Mouse (Mus musculus) neural tube, embryonic 12.5 days (tissue): ENCODE data around the gene Fras1. TPM values are rescaled to one million over a fixed set of nuclear protein-coding genes. Genes with fewer than 3 reads are reported as not detected.

Experiments
- ATAC-seq: fragments of 200-750 bp; cut with Nextera tagmentation; 2 replicates; pipeline ENCODE4 v1.8.0; 2017; ENCODE audit warnings: low read depth, mild to moderate bottlenecking, moderate TSS enrichment, moderate library complexity; ENCODE audit not compliant: low FRiP score
- H3K27ac ChIP-seq: fragments of 300-500 bp; sonication (generic); 2 replicates; pipeline ENCODE4 v1.5.1; 2016
- H3K27me3 ChIP-seq: fragments of 300-500 bp; sonication (generic); replicated peaks from 2 replicates; pipeline ENCODE4 v1.6.1; 2016; ENCODE audit warnings: mild to moderate bottlenecking
- H3K36me3 ChIP-seq: fragments of 300-500 bp; sonication (generic); 2 replicates; pipeline ENCODE4 v1.6.1; 2016; ENCODE audit warnings: mild to moderate bottlenecking
- H3K4me1 ChIP-seq: fragments of 300-500 bp; sonication (generic); 2 replicates; pipeline ENCODE4 v1.6.1; 2016
- H3K4me2 ChIP-seq: fragments of 300-500 bp; sonication (generic); replicated peaks from 2 replicates; pipeline ENCODE4 v1.6.1; 2016; ENCODE audit warnings: mild to moderate bottlenecking
- H3K4me3 ChIP-seq: fragments of 300-500 bp; sonication (generic); 2 replicates; pipeline ENCODE4 v1.5.1; 2016
- H3K9ac ChIP-seq: fragments of 300-500 bp; sonication (generic); 2 replicates; pipeline ENCODE4 v1.6.1; 2016; ENCODE audit warnings: mild to moderate bottlenecking
- H3K9me3 ChIP-seq: fragments of 300-500 bp; sonication (generic); 2 replicates; pipeline ENCODE4 v1.6.1; 2016; ENCODE audit warnings: mild to moderate bottlenecking
- WGBS: fragments of 180-500 bp; shearing (Covaris S2); methylation state at CpG from one replicate; pipeline ENCODE4 v1.1.7; 2016; 5-methylcytosine and 5-hydroxymethylcytosine counted together
- polyA plus RNA-seq: library from polyadenylated mRNA; unstranded; fragments of >200 nt; fragmentation: Nextera tagmentation; extraction: Ambion mirVana; gene quantifications from 2 replicates; pipeline ENCODE4 v1.2.1, GENCODE M21; 2016

The Fras1 gene
- polyA plus RNA-seq, 1 experiment from 2014 or later: 4.9 TPM

DNA sequence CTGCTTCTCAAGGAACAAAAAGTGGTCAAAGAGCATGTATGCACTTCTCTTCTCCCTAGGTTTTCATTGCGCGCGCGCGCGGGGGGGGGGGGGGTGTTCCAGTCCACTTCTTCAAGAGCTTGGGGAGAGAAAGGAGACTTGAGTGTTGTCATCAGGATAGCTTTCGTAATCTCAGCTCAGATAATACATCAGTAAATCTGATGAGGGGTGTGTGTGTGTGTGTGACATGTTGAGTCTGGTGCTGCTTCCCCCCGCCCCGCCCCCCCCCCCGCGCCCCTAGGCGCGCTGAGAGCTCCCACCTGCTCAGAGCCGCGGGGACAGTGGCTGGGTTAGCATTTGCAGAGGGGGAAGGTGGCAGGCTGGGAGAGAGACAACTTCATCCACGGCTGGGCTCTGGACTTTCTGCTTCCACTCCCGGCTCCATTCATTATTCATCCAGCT lies 1.7 kb downstream of the Fras1 start:
- H3K9me3 ChIP-seq: no peaks in the 10 kb centered on the region
- H3K27me3 ChIP-seq: peaks cover 5% of the 10 kb centered on the region; the same call in 1 of the 2 replicates
- peaks cover 12% of the 10 kb centered on the region for H3K4me1 ChIP-seq
- peak overlapping the region; percentile 96 for H3K4me2 ChIP-seq
- H3K9ac ChIP-seq: peak overlapping the region; percentile 48
- no peak for ATAC-seq
- WGBS: 2% methylated on average over 7 of the region's 17 CpGs
- no peaks in the 10 kb centered on the region for H3K36me3 ChIP-seq
- peak overlapping the region; percentile 54 for H3K4me3 ChIP-seq
- no peak overlapping the region for H3K27ac ChIP-seq

DNA sequence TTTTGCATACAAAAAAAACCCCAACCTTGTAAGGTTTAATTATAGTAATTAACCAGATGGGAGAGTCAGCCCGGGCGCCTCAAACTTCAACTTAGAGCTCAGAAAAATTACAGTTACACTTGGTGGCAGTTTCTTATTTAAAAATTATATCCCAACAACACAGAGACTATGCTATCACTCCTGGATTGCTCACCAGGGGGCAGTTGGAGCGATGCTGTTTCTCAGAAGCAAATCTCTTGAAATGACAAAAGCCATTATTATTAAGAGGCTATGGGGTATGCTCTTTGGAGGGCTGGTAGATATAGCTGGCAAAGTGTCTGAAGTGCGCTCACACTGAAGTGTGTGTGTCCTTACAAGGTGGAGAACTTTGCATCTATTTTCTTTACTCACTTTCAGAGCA lies 2.5 kb downstream of the Fras1 start:
- no peak for ATAC-seq
- Histone ChIP-seq H3K27me3 (peaks cover 5% of the 10 kb centered on the region; the same call in 1 of the 2 replicates), H3K36me3 (no peaks in the 10 kb centered on the region), H3K9ac (no peak overlapping the region), H3K9me3 (no peaks in the 10 kb centered on the region), H3K4me2 (peak overlapping the region; percentile 96; the same call in 1 of the 2 replicates), H3K27ac (no peak overlapping the region), H3K4me1 (peaks cover 12% of the 10 kb centered on the region), H3K4me3 (no peak overlapping the region)
- 55% methylated on average over 4 of the region's 4 CpGs for WGBS

DNA sequence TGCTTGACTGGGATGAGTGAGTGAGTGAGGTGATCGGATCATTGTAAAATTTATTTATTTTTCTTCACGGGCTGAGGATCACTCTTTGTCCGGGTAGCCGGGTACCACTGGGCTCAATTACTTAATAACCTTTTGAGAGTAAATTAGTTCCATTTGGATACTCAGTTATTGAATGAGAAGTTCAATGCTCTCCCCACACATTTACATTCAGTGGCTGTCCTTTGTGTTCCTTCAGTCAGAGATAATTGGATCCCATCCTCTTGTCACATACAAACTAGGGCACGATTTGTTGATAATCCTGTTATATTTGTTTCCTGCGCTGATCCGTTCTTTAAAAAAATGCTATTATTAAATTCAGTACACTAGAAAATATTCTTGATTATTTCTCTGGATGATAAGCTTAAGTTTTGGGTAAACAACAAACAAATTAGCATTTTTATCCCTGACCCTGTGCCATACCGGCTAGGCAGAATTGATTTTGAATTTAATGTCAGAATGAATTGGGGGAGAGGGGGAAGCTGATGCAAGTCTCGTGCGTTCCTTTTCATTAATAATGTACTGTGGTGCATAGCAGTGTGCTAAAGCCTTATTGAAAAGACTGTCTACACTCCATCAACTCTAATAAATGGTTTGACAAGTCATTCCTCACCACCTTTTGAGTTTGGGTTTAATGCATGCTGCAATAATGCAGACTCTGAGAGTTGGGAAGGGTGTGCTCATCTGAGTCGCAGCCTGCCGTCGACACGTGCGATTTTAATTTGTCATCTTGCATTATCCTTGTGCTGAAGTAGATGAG lies 12.6 kb downstream of the Fras1 start:
- 65% methylated on average over 15 of the region's 15 CpGs for WGBS
- H3K4me1 ChIP-seq: no peaks in the 10 kb centered on the region
- no peaks in the 10 kb centered on the region for H3K9me3 ChIP-seq
- ATAC-seq: peak; percentile 50; the same call in 1 of the 2 replicates
- H3K27me3 ChIP-seq: no peaks in the 10 kb centered on the region
- no peak overlapping the region for H3K27ac ChIP-seq
- no peak overlapping the region for H3K4me3 ChIP-seq
- no peak overlapping the region for H3K4me2 ChIP-seq
- H3K9ac ChIP-seq: no peak overlapping the region
- H3K36me3 ChIP-seq: no peaks in the 10 kb centered on the region

- H3K4me2 ChIP-seq: no peak overlapping the region
- no peaks in the 10 kb centered on the region for H3K9me3 ChIP-seq
- H3K27ac ChIP-seq: no peak overlapping the region
- H3K27me3 ChIP-seq: no peaks in the 10 kb centered on the region
- no peak for ATAC-seq
- no peaks in the 10 kb centered on the region for H3K36me3 ChIP-seq
- no peaks in the 10 kb centered on the region for H3K4me1 ChIP-seq
- H3K9ac ChIP-seq: no peak overlapping the region
- WGBS: 96% methylated on average over 8 of the region's 8 CpGs
- no peak overlapping the region for H3K4me3 ChIP-seq
Measured at GRCm38 (mm10) chr5:96388306-96388705, 14.6 kb downstream of the Fras1 start.

DNA sequence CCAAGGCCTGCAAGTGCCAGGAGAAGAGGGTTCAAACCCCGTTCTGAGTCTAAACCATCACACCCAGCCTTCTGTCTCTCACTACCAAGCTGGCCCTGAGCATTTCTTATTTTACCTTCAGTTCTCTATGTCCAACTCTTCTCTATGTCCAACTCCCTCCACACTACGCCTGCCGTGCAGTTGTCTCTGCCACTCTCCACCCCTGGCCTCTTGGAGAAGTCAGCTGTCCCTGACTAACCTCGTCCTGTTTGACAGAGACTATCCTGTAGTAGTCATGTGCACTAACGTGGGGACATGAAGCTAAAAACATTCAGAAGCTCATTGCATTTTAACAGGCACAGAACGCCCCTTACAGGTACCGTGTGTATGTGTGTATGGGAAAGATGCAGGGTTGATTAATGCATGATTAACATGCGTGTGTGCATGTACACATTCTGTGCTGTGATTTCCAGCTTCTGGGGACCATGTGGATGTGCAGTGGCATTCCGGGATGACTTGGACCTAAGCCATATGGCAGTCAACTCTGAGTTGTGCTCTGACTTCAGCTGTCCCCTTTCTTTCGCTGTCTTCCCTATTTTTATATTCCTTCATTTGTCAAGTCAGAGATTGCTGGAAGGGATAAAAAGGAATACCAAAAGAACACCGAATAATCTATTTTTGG lies 16.3 kb downstream of the Fras1 start:
- no peak for ATAC-seq
- H3K27ac ChIP-seq: no peak overlapping the region
- H3K36me3 ChIP-seq: no peaks in the 10 kb centered on the region
- H3K4me3 ChIP-seq: no peak overlapping the region
- H3K9ac ChIP-seq: no peak overlapping the region
- H3K4me1 ChIP-seq: no peaks in the 10 kb centered on the region
- 92% methylated on average over 11 of the region's 11 CpGs for WGBS
- H3K9me3 ChIP-seq: no peaks in the 10 kb centered on the region
- no peaks in the 10 kb centered on the region for H3K27me3 ChIP-seq
- no peak overlapping the region for H3K4me2 ChIP-seq

- no peak for ATAC-seq
Measured at GRCm38 (mm10) chr5:96391086-96391485, 17.3 kb downstream of the Fras1 start.

GRCm38 (mm10) chr5:96394947-96395346 lies 21.2 kb downstream of the Fras1 start:
- no peak overlapping the region for H3K4me2 ChIP-seq
- no peaks in the 10 kb centered on the region for H3K9me3 ChIP-seq
- H3K27ac ChIP-seq: no peak overlapping the region
- no peaks in the 10 kb centered on the region for H3K4me1 ChIP-seq
- H3K36me3 ChIP-seq: no peaks in the 10 kb centered on the region
- no peak overlapping the region for H3K4me3 ChIP-seq
- no peak for ATAC-seq
- WGBS: 93% methylated on average over 4 of the region's 4 CpGs
- H3K9ac ChIP-seq: no peak overlapping the region
- no peaks in the 10 kb centered on the region for H3K27me3 ChIP-seq

More at GRCm38 (mm10) chr5:96391086-96391485, 17.3 kb downstream of the Fras1 start:
- Histone ChIP-seq H3K27ac (no peak overlapping the region), H3K4me2 (no peak overlapping the region), H3K27me3 (no peaks in the 10 kb centered on the region), H3K4me1 (no peaks in the 10 kb centered on the region), H3K9ac (no peak overlapping the region), H3K36me3 (no peaks in the 10 kb centered on the region), H3K4me3 (no peak overlapping the region), H3K9me3 (no peaks in the 10 kb centered on the region)
- 93% methylated on average over 4 of the region's 4 CpGs for WGBS

GRCm38 (mm10) chr5:96395786-96396650 lies 22.3 kb downstream of the Fras1 start:
- Histone ChIP-seq H3K9me3 (no peaks in the 10 kb centered on the region), H3K9ac (no peak overlapping the region), H3K27ac (no peak overlapping the region), H3K4me2 (no peak overlapping the region), H3K4me3 (no peak overlapping the region), H3K27me3 (no peaks in the 10 kb centered on the region), H3K4me1 (no peaks in the 10 kb centered on the region), H3K36me3 (no peaks in the 10 kb centered on the region)
- 81% methylated on average over 5 of the region's 5 CpGs for WGBS
- ATAC-seq: no peak

DNA sequence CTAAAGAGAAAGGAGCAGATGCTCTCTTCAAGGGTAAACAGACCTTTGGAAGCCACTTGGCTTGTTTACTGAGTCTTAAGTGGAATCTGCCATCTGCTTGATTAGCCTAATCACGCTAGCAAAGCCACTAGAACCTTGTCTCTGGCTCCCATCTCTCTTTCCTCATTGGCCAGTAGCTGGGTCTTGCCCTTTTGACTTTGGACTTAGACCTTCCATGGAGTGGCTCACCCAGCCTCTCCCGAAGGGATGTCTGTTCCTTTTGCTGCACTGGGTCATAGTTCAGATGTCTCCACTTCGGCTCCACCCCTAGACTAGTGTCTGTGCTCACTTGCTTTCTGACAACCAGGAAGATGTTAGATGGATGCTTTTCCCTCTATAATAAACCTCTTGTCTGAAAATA lies 28.8 kb downstream of the Fras1 start:
- H3K9ac ChIP-seq: no peak overlapping the region
- H3K4me3 ChIP-seq: no peak overlapping the region
- ATAC-seq: no peak
- no peak overlapping the region for H3K27ac ChIP-seq
- WGBS: 78% methylated on average over 3 of the region's 3 CpGs
- H3K27me3 ChIP-seq: no peaks in the 10 kb centered on the region
- no peak overlapping the region for H3K4me2 ChIP-seq
- H3K9me3 ChIP-seq: no peaks in the 10 kb centered on the region
- H3K36me3 ChIP-seq: no peaks in the 10 kb centered on the region
- H3K4me1 ChIP-seq: peaks cover 2% of the 10 kb centered on the region; the same call in 1 of the 2 replicates

GRCm38 (mm10) chr5:96405139-96405842 lies 31.5 kb downstream of the Fras1 start:
- Histone ChIP-seq H3K27ac (no peak overlapping the region), H3K36me3 (no peaks in the 10 kb centered on the region), H3K9ac (no peak overlapping the region), H3K27me3 (no peaks in the 10 kb centered on the region), H3K4me3 (no peak overlapping the region), H3K9me3 (no peaks in the 10 kb centered on the region), H3K4me2 (no peak overlapping the region), H3K4me1 (peaks cover 2% of the 10 kb centered on the region; the same call in 1 of the 2 replicates)
- 0 out of 2 replicates have a peak, but pooled peaks have one; percentile 17 for ATAC-seq
- WGBS: 61% methylated on average over 8 of the region's 8 CpGs

DNA sequence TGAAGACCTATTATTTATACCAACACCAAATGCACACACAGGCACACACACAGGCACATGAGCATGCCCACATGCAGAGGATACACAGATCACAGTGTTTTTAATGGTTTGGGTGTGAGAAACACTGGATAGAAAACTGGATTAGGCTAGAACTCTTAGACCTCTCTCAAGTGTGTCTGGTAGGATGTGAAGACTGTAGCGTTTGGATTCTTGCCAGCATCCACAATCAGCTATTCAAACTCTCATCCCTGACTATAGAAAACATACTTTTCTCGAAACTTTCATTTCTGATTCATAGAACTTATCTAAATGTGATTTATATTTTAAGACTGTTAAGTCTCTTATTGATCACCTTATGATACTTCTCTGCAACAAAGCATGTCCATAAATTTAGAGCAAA lies 34.5 kb downstream of the Fras1 start:
- no peak overlapping the region for H3K27ac ChIP-seq
- H3K4me2 ChIP-seq: no peak overlapping the region
- no peak overlapping the region for H3K9ac ChIP-seq
- H3K4me1 ChIP-seq: peaks cover 2% of the 10 kb centered on the region; the same call in 1 of the 2 replicates
- WGBS: 89% methylated on average over 2 of the region's 2 CpGs
- H3K36me3 ChIP-seq: no peaks in the 10 kb centered on the region
- H3K9me3 ChIP-seq: no peaks in the 10 kb centered on the region
- H3K27me3 ChIP-seq: no peaks in the 10 kb centered on the region
- no peak overlapping the region for H3K4me3 ChIP-seq
- no peak for ATAC-seq
